8 mouse cellular contexts compared by ENCODE assay signal in the genomic region with DNA sequence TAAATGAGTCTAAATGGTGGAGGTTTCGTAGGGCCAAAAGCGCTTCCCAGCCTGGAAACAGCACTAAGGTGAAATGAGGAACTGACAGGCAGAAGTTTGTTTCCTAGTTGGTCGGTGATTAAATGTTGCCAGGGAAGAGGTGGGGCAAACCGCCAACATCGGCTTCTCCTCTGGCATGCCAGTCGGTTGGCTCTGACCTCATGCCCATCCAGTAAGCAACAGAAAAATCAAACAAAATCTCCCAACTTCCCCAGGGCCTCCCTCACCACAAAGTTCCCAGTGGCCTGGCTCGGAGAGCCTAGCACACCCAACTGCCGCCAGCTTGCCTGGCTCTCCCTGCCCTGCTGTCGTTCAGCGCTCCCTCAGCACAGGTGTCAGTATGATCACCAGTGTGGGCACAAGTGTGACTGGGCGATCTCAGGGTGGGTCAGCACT. TPM values are rescaled to one million over a fixed set of nuclear protein-coding genes. Genes with fewer than 3 reads are reported as not detected.
DNase-seq lines count a peak whose midpoint lies in the region; ATAC-seq lines count a peak whose summit lies in the region.

No protein-coding gene starts in this region.

- ATAC-seq in megakaryocyte, adult 5-6 weeks (ENCODE audit: poor library complexity, severe bottlenecking): peak; percentile 84
- no peak for ATAC-seq in frontal cortex, adult (ENCODE audit: low TSS enrichment)

- intact Hi-C loops in left cerebral cortex, postnatal 25 days (cut with DNase I): no loop called here

- peak; percentile 57 to 68 for DNase-seq in layer of hippocampus, postnatal 10 days (ENCODE audit: low spot score in 2 of 2)
- no peak for DNase-seq in layer of hippocampus, postnatal 36 days
- DNase-seq in Muller cell, postnatal 12 days (ENCODE audit: inconsistent ontology term): peak; percentile 82
- peak; percentile 74 to 76 for DNase-seq in cerebellum, postnatal 10 days
- DNase-seq in left cerebral cortex, postnatal 25 days (ENCODE audit: low spot score in 2 of 2): no peak
- no peak for DNase-seq in urinary bladder, postnatal 4 days (ENCODE audit: low spot score in 2 of 2)

RNA-seq across cellular contexts. Expression of a gene that starts 31.3 kb away (rescaled TPM):
- total RNA-seq in layer of hippocampus, postnatal 10 days (2021): 1 to 10 TPM; 7.4 to 7.7 TPM
- 10 to 100 TPM in 1 of 2 experiments, 1 to 10 TPM in 1; 8.2 to 10.4 TPM for total RNA-seq in layer of hippocampus, postnatal 36 days (2021)
- 29.8 and 32.4 TPM in 2 replicates for total RNA-seq in megakaryocyte, adult 5-6 weeks (2015)
- total RNA-seq in megakaryocyte, adult 5-6 weeks (2017): 24.6 and 28.5 TPM in 2 replicates
- 10 to 100 TPM in 1 of 2 experiments, 1 to 10 TPM in 1; 7.5 to 10.2 TPM for total RNA-seq in left cerebral cortex, postnatal 25 days (2021)

Comparison
In these comparisons a context has a peak if more than half of its experiments do, and no peak if none do; other contexts are left out.
1. DNase-seq: peak in layer of hippocampus, postnatal 10 days (2 of 2), Muller cell, postnatal 12 days (single experiment) and cerebellum, postnatal 10 days (2 of 2); none in layer of hippocampus, postnatal 36 days (0 of 2), left cerebral cortex, postnatal 25 days (0 of 2) and urinary bladder, postnatal 4 days (0 of 2).